Comparison of ENCODE assay signal across 13 mouse cellular contexts in genomic region chr4:41507998-41508397, GRCm38 (mm10). TPM values are rescaled to one million over a fixed set of nuclear protein-coding genes. Genes with fewer than 3 reads are reported as not detected.
DNase-seq lines count a peak whose midpoint lies in the region; ATAC-seq and TF ChIP-seq lines count a peak whose summit lies in the region.
"Had no signal": no experiment of that assay in that cellular context is flagged by ENCODE, and none has a peak within 500 bp of the region (broad histone marks: within the 10 kb centered on the region; RNA-seq: fewer than 3 reads in every experiment).

No protein-coding gene starts in this region.

- DNase-seq in testis, postnatal 14 days (ENCODE audit: low spot score), result no peak
- no peak for DNase-seq in forebrain, postnatal 0 days
- DNase-seq in gastrocnemius, postnatal 25 days, result no peak
- DNase-seq in thymus, postnatal 4 days, result no peak
- no peak for DNase-seq in cerebellum, postnatal 4 days (ENCODE audit: low spot score in 2 of 2)
- DNase-seq: cerebellum, adult 9-10 months; thymus, postnatal 14 days had no signal

- TF ChIP-seq POLR2A in testis, adult 2 months (IDR thresholded peaks at IDR 0.05; ENCODE audit: control insufficient read depth, low read depth, low read length), result no peak

- H3K27ac ChIP-seq in testis, adult 2 months (ENCODE audit: control insufficient read depth, insufficient read depth, low read depth, low read length), result no peak overlapping the region
- no peak overlapping the region for H3K27ac ChIP-seq in forebrain, postnatal 0 days (ENCODE audit: low read depth, low read length)
- H3K27ac ChIP-seq in midbrain, embryonic 12.5 days (replicated peaks), result no peak overlapping the region
- H3K27ac ChIP-seq: kidney, embryonic 15.5 days had no signal

- no peak overlapping the region for H3K9ac ChIP-seq in forebrain, postnatal 0 days
- no peak overlapping the region for H3K9ac ChIP-seq in midbrain, embryonic 12.5 days (replicated peaks)

- no peak for TF ChIP-seq CTCF in testis, adult 2 months (IDR thresholded peaks at IDR 0.05; ENCODE audit: control insufficient read depth, insufficient read depth, insufficient replicate concordance, low read depth, low read length)
- TF ChIP-seq CTCF in forebrain, postnatal 0 days (IDR thresholded peaks at IDR 0.05; ENCODE audit: low read depth), result no peak

- H3K4me3 ChIP-seq in testis, adult 2 months (ENCODE audit: control insufficient read depth, low read depth, low read length), result peak overlapping the region; percentile 91
- peak overlapping the region; percentile 51; the same call in 1 of the 2 replicates for H3K4me3 ChIP-seq in forebrain, postnatal 0 days (ENCODE audit: low read depth, low read length)
- H3K4me3 ChIP-seq in midbrain, embryonic 12.5 days, result no peak overlapping the region

- WGBS in forebrain, postnatal 0 days, result 45% methylated on average over 7 of the region's 7 CpGs
- 51% methylated on average over 7 of the region's 7 CpGs for WGBS in midbrain, embryonic 12.5 days

- no peaks in the 10 kb centered on the region for H3K9me3 ChIP-seq in forebrain, postnatal 0 days (ENCODE audit: low read length)
- no peaks in the 10 kb centered on the region for H3K9me3 ChIP-seq in midbrain, embryonic 12.5 days
- H3K9me3 ChIP-seq: kidney, embryonic 15.5 days had no signal

- H3K4me2 ChIP-seq in forebrain, postnatal 0 days (ENCODE audit: low read depth), result peak overlapping the region; percentile 90; the same call in 1 of the 2 replicates
- peak overlapping the region; percentile 81; the same call in 1 of the 2 replicates for H3K4me2 ChIP-seq in midbrain, embryonic 12.5 days (replicated peaks)

- ATAC-seq in forebrain, postnatal 0 days, result no peak
- no peak for ATAC-seq in midbrain, embryonic 12.5 days (ENCODE audit: low FRiP score, low read depth)

- peaks cover 33% of the 10 kb centered on the region for H3K4me1 ChIP-seq in testis, adult 2 months (ENCODE audit: control insufficient read depth, insufficient read depth, low read length)
- H3K4me1 ChIP-seq in forebrain, postnatal 0 days (ENCODE audit: insufficient read depth), result no peaks in the 10 kb centered on the region
- H3K4me1 ChIP-seq in midbrain, embryonic 12.5 days, result peaks cover 20% of the 10 kb centered on the region

- no peaks in the 10 kb centered on the region for H3K27me3 ChIP-seq in testis, adult 2 months (ENCODE audit: control insufficient read depth, insufficient read depth, low read length)
- H3K27me3 ChIP-seq in forebrain, postnatal 0 days (ENCODE audit: insufficient read depth, low read length), result peaks cover 4% of the 10 kb centered on the region; the same call in 1 of the 2 replicates
- peaks cover 28% of the 10 kb centered on the region for H3K27me3 ChIP-seq in midbrain, embryonic 12.5 days

- H3K36me3 ChIP-seq in testis, adult 2 months (ENCODE audit: control insufficient read depth, insufficient read depth, low read length), result no peaks in the 10 kb centered on the region
- H3K36me3 ChIP-seq in forebrain, postnatal 0 days (ENCODE audit: insufficient read depth), result no peaks in the 10 kb centered on the region
- no peaks in the 10 kb centered on the region for H3K36me3 ChIP-seq in midbrain, embryonic 12.5 days
- H3K36me3 ChIP-seq: kidney, embryonic 15.5 days had no signal

RNA-seq across cellular contexts. Expression of gene AI464131, which starts 5.1 kb away (rescaled TPM):
- polyA plus RNA-seq in testis, adult 2 months (2012; rRNA removed), result 9.8 and 11.1 TPM in 2 replicates
- total RNA-seq in forebrain, postnatal 0 days (2014; rRNA removed), result 14.7 and 16.0 TPM in 2 replicates
- polyA plus RNA-seq in forebrain, postnatal 0 days (2015; fragmentation: Nextera tagmentation; extraction: Ambion mirVana), result 4.7 and 8.2 TPM in 2 replicates
- 8.5 and 8.7 TPM in 2 replicates for polyA plus RNA-seq in midbrain, embryonic 12.5 days (2016; fragmentation: Nextera tagmentation; extraction: Ambion mirVana)
- 10 to 100 TPM; 59.5 to 75.2 TPM for total RNA-seq in gastrocnemius, postnatal 25 days (2021)
- total RNA-seq: granulocyte monocyte progenitor cell, adult 5-6 weeks had no signal

RNA-seq across cellular contexts. Expression of gene 1110017D15Rik, which starts 9.1 kb away (rescaled TPM):
- 1,051 and 1,062 TPM in 2 replicates for polyA plus RNA-seq in testis, adult 2 months (2012; rRNA removed)
- total RNA-seq in forebrain, postnatal 0 days (2014; rRNA removed), result 11.8 and 15.6 TPM in 2 replicates
- 21.1 and 21.7 TPM in 2 replicates for polyA plus RNA-seq in forebrain, postnatal 0 days (2015; fragmentation: Nextera tagmentation; extraction: Ambion mirVana)
- 5.0 and 5.5 TPM in 2 replicates for polyA plus RNA-seq in midbrain, embryonic 12.5 days (2016; fragmentation: Nextera tagmentation; extraction: Ambion mirVana)
- not detected for total RNA-seq in gastrocnemius, postnatal 25 days (2021)
- total RNA-seq: CH12.LX; granulocyte monocyte progenitor cell, adult 5-6 weeks; hematopoietic stem cell, adult 5-6 weeks had no signal
- polyA plus RNA-seq: kidney, embryonic 15.5 days had no signal

RNA-seq across cellular contexts. Expression of gene Nudt2, which starts 43.0 kb away (rescaled TPM):
- 12.6 and 14.3 TPM in 2 replicates for polyA plus RNA-seq in testis, adult 2 months (2012; rRNA removed)
- 56.0 and 80.3 TPM in 2 replicates for total RNA-seq in forebrain, postnatal 0 days (2014; rRNA removed)
- 95.5 and 101 TPM in 2 replicates for polyA plus RNA-seq in forebrain, postnatal 0 days (2015; fragmentation: Nextera tagmentation; extraction: Ambion mirVana)
- polyA plus RNA-seq in midbrain, embryonic 12.5 days (2016; fragmentation: Nextera tagmentation; extraction: Ambion mirVana), result 56.9 and 63.5 TPM in 2 replicates
- 10 to 100 TPM; 17.3 to 20.5 TPM for total RNA-seq in gastrocnemius, postnatal 25 days (2021)

RNA-seq across cellular contexts. Expression of gene Kif24, which starts 43.3 kb away (rescaled TPM):
- polyA plus RNA-seq in testis, adult 2 months (2012; rRNA removed), result 11.3 and 11.9 TPM in 2 replicates
- 2.2 and 4.2 TPM in 2 replicates for total RNA-seq in forebrain, postnatal 0 days (2014; rRNA removed)
- polyA plus RNA-seq in forebrain, postnatal 0 days (2015; fragmentation: Nextera tagmentation; extraction: Ambion mirVana), result 0.78 and 1.8 TPM in 2 replicates
- 11.9 and 12.6 TPM in 2 replicates for polyA plus RNA-seq in midbrain, embryonic 12.5 days (2016; fragmentation: Nextera tagmentation; extraction: Ambion mirVana)
- under 1 TPM; 0.10 to 0.21 TPM for total RNA-seq in gastrocnemius, postnatal 25 days (2021)

Comparison
In these comparisons a context has a peak if more than half of its experiments do, and no peak if none do; other contexts are left out.
1. RNA of gene 1110017D15Rik, which starts 9.1 kb away (polyA plus RNA-seq): 1,051 to 1,062 TPM in testis, adult 2 months; 21.1 to 21.7 TPM in forebrain, postnatal 0 days and 5.0 to 5.5 TPM in midbrain, embryonic 12.5 days; every median in the first group is over 10 times any median in the second.